Mouse (Mus musculus): Measurements from ENCODE around the gene Lypd6.

Lypd6 gene

GRCm38 (mm10) chr2:50106879-50107278, 40.6 kb downstream of the Lypd6 start:
- DNase-seq (ENCODE audit: low read depth, low spot score) = no peak

DNA sequence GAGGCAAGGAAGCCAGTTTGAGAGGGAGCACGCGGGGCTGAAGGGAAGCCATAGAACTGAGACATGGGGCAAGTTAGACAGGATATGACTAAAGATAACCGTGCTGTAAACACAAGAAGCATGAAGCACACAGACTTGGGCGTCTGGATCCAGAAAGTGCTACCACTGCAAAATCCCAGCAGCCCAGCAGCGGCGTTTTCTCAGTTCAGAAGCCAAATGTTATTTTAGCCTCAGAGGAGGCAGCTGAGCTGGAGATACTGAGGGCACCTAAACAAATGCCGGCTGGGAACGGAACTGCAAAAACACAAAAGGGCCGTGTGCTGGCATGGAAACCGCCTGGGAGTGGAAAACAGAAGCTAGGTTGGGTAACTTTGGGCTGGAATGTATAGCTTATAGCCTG, 43.9 kb downstream of the Lypd6 start:
- DNase-seq (ENCODE audit: low read depth, low spot score) = no peak

DNA sequence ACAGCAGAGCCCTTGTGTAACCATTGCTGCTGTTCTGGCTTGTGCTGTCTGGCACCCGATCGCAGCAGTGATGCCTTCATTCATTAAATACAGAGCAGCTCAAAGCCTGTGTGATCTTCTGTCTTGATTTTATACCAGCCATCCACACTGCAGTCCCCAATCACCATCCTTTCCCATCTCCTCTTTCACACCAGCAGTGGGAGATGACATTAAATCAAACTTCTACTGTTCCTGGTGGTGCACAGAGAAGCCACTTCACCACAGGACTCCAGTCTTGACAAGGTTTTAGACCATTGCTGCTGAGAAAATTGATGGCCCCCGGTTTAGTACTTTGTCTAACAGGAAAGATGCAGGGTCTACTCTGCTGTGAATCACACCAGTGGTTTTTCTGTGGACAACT, 44.9 kb downstream of the Lypd6 start:
- DNase-seq (ENCODE audit: low read depth, low spot score) = no peak

- DNase-seq (ENCODE audit: low read depth, low spot score) = no peak
Observed at GRCm38 (mm10) chr2:50111609-50112008, 45.4 kb downstream of the Lypd6 start.

GRCm38 (mm10) chr2:50112427-50112826, 46.2 kb downstream of the Lypd6 start:
- DNase-seq (ENCODE audit: low read depth, low spot score) = no peak

DNA sequence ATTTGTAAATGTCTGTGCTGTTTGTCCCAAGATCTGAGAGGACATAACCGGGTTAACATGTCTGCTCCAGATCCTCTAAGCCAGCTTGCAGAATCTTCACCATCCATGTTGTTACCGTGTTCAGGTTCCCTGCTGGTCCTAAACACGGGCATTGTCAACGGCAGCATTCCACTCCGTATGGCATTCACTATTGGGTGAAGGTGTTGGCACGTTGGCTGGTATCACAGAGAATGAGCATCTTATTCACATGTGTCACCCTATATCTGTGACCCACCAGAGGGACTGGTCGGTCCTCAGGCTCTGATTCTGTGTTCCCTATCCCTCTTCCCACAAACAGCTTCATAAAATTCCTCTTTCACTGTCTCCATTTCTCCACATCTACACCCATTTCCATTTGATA, 52.9 kb downstream of the Lypd6 start:
- DNase-seq (ENCODE audit: low read depth, low spot score) = no peak

- DNase-seq (ENCODE audit: low read depth, low spot score) = no peak
Observed at GRCm38 (mm10) chr2:50120839-50121238, 54.6 kb downstream of the Lypd6 start.

DNA sequence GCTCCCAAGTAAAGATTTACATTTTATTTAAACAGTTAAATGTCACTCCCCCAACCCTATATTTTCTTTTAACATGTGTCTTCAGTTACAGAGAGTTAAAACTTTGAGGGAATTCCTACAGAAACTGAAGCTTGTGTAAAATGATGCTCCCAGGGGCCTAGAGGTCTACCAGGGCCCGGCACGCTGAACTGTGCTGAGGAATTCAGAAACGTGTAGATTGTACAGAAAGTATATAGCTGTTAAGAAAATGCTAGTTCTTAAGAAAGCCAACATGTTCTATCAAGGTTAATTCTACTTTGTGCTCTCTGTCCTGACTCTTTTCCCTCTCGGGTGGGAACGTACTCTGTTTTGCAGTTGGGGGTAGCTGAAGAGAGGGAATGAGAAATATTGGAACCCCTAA, 57.1 kb downstream of the Lypd6 start:
- no peak for DNase-seq (ENCODE audit: low read depth, low spot score)

DNA sequence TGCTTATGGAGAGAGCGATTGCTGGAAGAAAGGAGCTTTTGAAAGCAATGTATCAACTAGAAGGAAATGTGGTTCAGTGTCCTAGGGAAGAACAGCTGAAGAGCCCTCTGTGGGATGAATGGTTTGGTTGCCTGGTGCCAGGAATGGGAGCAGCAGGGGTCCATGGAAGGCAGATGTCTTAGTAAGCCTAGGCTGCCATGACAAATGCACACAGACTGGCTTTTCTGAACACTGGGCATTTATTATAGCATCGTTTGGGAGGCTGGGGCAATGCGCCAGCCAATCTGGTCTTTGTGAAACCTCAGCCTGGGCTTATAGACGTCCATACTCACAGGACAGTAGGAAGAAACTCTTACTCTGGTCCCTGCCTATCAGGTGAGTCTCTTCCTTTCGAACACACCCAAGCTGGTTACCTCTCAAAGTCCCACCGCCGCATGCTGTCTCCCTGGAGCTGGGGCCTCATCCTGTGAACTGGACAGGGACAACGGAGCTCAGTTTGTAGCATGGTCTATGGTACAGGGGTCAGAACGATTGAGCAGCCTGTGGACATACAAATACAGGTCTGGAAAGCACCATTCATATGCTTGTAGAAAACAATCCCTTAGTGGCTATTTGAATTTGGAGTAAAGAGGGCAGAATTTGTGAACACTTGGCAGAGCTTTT, 61.4 kb downstream of the Lypd6 start:
- no peak for DNase-seq (ENCODE audit: low read depth, low spot score)

GRCm38 (mm10) chr2:50128322-50129277, 62.4 kb downstream of the Lypd6 start:
- DNase-seq (ENCODE audit: low read depth, low spot score) = no peak

DNA sequence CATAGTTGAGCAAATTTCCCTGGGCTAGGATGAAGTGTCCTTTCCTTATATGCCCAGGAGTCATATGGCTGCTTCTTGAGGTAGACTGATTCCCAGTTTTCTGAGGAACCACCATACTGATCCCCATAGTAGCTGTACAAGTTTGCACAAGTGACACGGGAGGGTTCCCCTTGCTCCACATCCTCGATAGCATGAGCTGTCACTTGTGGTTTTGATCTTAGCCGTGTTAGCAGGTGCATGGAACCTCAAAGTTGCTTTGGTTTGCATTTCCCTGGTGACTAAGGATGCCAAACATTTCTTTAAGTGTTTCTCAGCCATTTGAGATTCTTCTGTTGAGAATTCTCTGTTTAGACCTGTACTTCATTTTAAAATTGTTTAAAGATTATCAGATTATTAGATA, 64.4 kb downstream of the Lypd6 start:
- no peak for DNase-seq (ENCODE audit: low read depth, low spot score)

- DNase-seq (ENCODE audit: low read depth, low spot score) = no peak
Observed at GRCm38 (mm10) chr2:50143672-50144071, 77.4 kb downstream of the Lypd6 start.

- no peak for DNase-seq (ENCODE audit: low read depth, low spot score)
Observed at GRCm38 (mm10) chr2:50147308-50147707, 81.1 kb downstream of the Lypd6 start.

- DNase-seq (ENCODE audit: low read depth, low spot score) = no peak
Observed at GRCm38 (mm10) chr2:50149257-50150202, 83.3 kb downstream of the Lypd6 start.

DNA sequence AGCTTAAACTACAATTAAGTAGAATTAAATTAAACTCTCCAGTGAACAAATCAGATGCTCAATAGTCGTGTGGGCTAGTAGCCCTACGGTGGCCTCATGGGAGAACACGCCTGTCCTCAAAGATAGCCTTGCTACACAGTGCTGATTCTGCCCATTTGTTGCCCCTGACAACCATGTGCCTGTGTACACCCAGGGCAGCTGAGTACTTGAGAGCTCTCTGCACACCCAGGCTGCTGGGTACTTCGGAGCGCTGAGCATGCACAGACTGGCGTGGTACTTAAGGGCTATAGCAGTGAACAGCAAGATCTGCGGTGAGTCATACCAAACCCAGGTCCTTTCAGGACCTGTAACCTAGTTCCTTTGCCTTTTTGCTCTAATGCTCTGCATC, 84.0 kb downstream of the Lypd6 start:
- no peak for DNase-seq (ENCODE audit: low read depth, low spot score)

DNA sequence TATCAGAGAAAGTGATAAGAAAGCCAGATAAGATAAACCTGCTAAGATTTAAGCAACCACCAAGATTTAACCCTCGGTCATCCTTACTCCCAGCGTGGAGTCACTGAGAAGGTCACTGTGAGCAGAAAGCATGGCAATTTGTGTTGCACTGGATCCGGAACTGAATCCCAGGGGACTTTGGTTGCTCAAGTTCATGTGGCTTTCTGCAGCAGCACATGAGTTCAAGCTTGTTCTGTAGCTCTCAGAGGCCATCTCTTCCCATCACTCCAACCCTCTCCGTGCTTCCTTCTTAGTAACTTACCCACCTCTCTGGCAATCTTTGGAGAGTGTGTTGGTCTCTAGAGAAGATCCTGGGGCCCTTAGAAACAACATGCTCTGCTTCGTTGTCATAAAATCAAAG, 84.6 kb downstream of the Lypd6 start:
- no peak for DNase-seq (ENCODE audit: low read depth, low spot score)

- no peak for DNase-seq (ENCODE audit: low read depth, low spot score)
Observed at GRCm38 (mm10) chr2:50151401-50151800, 85.2 kb downstream of the Lypd6 start.

DNA sequence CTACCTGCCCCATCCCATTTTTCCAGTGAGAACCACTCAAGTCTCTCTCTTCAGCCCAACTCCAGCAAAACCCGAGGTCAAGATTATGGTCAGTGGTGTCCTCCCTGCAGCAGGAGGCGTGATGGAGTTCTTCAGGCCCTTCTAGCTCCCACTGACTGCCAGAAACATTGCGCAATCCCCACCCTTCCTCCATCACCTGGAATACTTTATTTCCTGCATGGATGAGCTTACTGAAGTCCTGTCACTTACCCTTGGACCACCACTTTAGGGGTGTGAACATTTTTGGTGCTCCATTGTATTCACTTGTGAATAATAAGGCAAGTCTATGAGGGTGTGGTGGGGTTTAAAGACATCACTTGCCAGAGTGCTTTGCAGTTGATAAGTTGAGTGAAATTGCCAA, 85.7 kb downstream of the Lypd6 start:
- DNase-seq (ENCODE audit: low read depth, low spot score) = no peak

- no peak for DNase-seq (ENCODE audit: low read depth, low spot score)
Observed at GRCm38 (mm10) chr2:50156009-50156408, 89.8 kb downstream of the Lypd6 start.

- no peak for DNase-seq (ENCODE audit: low read depth, low spot score)
Observed at GRCm38 (mm10) chr2:50160069-50160468, 93.8 kb downstream of the Lypd6 start.

GRCm38 (mm10) chr2:50163608-50164007, 97.4 kb downstream of the Lypd6 start:
- no peak for DNase-seq (ENCODE audit: low read depth, low spot score)

- no peak for DNase-seq (ENCODE audit: low read depth, low spot score)
Observed at GRCm38 (mm10) chr2:50165277-50165676, 99.0 kb downstream of the Lypd6 start.

All from retina, adult 2 months (tissue).